Mouse (Mus musculus): ENCODE data around the gene Wnt1.
"Not testable (repeated sequence)": the region's sequence is repeated elsewhere in the genome, so short reads cannot be mapped to it uniquely, and the experiment has no call there.

The Wnt1 gene

GRCm38 (mm10) chr15:98789661-98790535, at the start of gene Wnt1:
Gene Wnt1, plus strand, starts transcription at chr15:98789857.
- DNase-seq (ENCODE audit: low read depth) = no peak

DNA sequence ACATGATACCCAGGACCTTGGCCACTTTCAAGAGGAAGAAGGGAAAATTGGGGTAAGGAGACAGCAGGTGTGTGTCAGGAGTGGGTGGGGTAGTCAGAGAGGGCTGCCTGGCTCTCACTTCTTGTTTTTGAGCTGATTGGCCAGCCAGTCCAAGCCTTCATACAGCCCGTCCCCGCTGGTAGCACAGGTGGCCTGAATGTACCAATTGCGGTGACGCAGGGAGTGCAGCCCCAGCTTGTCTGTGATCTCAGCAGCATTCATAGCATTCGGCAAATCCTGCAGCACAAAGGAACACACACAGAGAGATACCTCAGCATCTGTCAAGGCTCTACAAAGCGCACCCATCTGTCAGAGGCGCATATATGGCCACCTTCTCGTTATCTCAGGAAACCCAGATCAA, 49.4 kb upstream of the Wnt1 start:
- no peak for DNase-seq (ENCODE audit: low read depth)

DNA sequence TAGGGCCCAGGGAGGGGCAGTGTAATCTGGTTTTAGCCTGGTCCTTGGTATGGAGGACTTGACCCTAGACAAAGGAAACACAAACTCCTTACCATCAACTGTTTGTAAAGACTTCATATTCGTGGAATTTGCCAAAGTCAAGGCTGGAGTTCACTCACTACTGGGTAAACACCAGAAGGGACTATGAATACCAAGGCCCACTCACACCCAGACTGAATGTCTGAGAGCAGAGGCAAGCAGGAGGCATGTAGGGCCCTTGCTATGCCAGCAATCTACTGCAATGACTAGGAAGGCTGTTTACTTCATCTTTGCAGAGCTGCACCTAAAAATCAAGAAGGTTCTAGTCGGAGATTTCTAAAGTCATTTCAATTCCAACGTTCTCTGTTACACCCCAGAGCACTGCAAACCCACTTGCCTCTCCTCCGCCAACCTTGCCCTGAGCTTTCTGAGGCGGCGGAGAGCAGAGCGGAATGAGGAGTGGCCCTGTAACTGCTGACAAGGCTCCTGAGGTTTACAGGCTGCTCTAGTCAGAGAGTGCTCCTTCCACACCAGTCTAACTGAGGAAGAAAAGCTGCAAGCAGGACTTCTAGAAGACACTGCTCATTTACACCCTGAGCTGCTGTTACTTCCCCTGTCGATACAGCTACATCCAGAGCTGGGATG, 46.8 kb upstream of the Wnt1 start:
- DNase-seq (ENCODE audit: low read depth) = no peak

GRCm38 (mm10) chr15:98743863-98744262, 45.8 kb upstream of the Wnt1 start:
- not testable (repeated sequence) for DNase-seq (ENCODE audit: low read depth)

DNA sequence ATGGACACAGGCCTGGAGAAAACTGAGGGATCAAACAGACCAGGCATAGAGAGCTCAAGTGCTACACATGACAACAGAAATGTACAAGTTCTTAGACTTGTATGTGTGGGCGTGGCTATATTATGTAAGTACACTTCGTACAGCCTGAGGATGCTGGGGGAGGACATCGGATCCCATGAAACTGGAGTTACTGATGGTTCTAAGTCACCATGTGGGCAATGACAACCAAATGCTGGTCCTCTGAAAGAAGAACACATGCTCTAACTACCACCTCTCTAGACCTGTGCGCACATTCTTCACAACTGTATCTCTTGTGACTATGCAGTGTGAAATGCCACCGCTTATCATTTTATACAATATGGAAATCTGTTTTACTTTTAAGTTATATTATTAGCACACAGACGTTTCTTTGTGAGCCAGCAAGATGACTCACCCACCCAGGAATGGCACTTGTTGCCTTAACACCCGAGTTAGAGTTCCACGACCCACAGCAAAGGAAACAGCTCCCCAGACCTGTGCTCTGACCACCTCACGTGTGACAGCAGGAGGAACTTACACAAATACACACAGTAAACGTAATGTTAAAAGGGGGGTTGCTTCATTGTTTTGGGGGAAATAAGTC, 43.2 kb upstream of the Wnt1 start:
- DNase-seq (ENCODE audit: low read depth) = no peak

DNA sequence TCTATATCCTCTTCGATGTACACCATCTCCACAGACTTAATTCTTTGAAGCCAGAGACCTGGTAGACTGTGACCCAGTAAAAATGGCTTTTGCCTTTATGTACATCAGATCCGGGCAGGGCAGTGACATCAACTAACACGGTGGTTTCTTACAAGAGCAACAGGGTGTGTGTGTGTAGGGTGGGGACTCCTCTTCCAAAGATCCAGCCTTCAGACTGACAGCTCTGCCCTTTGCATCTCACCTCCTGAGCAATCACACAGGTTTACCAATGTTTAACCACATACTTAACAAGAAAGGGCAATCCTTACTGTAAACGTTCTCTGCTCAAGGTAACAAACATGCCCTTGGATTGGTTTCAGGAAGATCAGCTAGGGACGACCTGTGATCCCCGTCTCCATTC, 42.4 kb upstream of the Wnt1 start:
- no peak for DNase-seq (ENCODE audit: low read depth)

DNA sequence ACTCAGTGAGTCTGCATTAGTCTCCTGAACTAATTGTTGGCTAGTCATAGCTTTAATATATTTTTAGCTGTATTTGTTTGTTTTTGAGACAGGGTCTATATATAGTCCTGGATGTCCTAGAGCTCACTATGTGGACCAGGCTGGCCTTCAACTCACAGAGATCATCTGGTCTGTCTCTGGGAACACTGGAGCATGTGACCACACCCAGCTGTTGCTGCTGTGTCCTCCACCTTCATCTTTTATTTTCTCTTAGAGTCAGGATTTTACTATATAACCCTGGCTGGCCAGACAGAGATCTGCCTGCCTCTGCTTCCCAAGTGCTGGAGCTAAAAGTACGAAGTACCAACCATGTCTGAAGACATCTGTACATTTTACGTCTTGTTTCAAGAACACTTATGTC, 40.6 kb upstream of the Wnt1 start:
- DNase-seq (ENCODE audit: low read depth) = no peak

DNA sequence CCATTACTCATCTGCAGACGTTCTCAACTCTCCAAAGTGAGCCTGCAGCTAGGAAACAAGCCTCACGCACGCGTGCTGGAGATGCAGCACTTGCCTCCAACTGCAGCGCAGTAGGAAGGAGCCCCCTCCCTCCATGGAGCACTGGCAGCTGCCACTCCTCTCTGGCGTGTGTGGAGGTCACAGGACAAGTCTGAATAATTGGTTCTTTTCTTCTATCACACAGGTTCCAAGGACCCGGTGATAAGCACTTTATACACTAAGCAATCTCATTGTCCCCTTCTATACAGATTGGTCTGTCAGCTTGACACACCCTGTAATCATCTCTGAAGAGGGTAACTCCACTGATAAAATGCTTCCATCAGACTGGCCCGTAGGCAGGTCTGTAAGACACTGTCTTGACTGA, 36.6 kb upstream of the Wnt1 start:
- peak; percentile 60 for DNase-seq (ENCODE audit: low read depth)

DNA sequence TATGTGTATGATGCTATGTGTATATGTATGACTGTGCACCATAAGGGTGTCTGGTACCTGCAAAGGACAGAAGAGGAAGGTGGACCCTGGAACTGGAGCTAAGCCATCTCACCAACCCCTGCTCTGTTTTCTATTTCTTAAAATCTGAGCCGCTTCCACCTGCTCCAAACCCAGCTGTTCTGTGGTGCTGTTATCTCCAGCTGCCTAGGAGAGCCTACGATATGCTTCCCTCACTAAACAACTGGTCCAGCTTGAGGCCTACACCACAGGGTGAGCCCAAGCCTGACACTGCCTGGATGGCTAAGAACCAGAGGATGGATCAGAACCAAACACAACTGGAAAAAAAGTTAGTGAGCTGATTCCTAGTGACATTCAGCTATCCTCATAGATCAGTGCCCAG, 35.5 kb upstream of the Wnt1 start:
- no peak for DNase-seq (ENCODE audit: low read depth)

- peak; percentile 60 for DNase-seq (ENCODE audit: low read depth)
Observed at GRCm38 (mm10) chr15:98762201-98762621, 27.4 kb upstream of the Wnt1 start.

DNA sequence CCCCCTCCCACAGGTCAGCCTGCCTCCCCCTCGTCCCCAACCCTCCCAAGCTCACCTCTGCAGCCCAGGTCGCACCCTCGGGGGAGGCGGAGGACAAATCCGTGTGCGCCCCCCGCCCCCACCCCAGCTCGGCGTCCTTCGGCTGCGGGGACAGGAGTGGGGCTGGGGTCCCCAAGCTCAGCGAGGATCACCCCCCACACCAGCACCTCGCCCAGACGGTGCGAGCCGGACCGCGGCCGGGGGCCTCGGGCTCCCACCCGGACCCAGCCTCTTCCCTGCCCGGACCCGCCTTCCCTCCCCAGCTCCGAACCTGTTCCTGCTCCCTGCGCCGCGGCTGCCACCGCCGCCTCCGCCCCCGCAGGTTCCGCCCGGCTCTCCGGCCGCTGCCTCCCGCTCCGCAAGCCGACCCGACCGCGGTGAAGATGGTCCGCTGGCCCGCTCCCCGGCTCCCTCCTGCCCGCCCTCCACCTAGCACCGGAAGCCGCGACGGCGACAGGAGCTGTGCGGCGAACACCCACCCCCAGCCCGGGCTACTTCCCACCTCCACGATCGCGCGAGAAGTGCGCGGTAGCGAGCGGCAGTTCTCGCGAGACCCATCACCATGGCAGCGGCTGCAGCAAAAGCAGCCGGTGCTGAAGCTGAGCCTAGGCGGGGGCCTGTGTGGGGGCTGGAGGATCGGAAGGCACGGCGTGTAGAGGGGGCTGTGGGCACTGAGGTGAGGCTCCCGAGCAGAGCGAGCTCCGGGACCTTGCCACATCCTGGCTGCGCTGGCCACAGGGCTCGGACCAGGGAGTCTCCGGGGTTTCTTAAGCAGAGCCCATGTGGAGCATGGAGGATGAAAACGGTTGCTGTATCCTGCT, 26.8 kb upstream of the Wnt1 start, which contains the start of gene Arf3:
TSS of gene Arf3 (minus strand) at position 545 of the 860 bp plus-strand sequence.
- DNase-seq (ENCODE audit: low read depth) = peak; percentile 83

DNA sequence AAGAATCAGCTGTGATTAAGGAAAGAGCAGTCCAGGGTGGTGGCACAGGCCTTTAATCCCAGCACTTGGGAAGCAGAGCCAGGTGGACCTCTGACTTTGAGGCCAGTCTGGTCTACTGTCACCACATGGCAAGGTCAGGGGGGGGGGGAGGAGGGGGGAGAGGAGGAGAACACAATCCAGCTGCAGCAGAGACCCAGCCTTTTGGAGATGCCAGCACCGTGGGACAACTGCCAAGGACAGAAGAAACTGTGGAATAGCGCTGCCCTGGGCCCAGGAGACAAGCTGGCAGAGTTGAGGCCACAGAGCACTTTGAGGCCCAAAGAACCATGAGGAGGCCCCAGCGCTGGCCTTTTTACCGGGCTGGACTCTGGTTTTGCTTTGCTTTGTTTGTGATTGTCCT, 23.7 kb upstream of the Wnt1 start:
- DNase-seq (ENCODE audit: low read depth) = no peak

GRCm38 (mm10) chr15:98768259-98768658, 21.4 kb upstream of the Wnt1 start:
- DNase-seq (ENCODE audit: low read depth) = no peak

DNA sequence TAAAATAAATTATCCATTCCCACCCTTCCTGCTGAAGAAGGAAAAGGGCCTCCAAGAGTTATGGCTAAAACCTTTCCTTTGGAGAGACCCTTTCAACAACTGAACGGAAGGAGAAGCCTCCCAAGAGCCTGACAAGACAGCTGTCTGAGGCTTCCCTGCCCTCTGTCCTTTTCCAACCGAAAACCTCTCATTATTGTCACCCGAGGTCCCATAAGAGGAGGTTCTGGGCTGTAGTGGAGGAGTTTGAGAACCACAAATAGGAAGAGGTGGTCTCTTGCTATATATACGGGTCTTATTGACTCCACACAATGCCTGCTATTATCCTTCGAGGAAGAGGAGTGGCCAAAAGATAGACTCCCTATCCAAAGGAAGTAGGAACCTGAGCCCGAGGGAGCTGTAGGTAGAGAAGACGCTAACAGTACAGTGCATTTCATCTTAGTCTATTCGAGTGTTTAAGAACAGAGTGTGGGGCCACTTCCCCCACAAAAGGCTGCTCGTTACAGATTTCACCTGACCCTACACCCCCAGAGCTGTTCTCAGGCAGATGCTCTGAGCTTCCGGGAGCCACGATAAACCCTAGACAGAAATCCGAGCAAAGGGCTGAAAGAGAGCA, 17.7 kb upstream of the Wnt1 start:
- DNase-seq (ENCODE audit: low read depth) = no peak

DNA sequence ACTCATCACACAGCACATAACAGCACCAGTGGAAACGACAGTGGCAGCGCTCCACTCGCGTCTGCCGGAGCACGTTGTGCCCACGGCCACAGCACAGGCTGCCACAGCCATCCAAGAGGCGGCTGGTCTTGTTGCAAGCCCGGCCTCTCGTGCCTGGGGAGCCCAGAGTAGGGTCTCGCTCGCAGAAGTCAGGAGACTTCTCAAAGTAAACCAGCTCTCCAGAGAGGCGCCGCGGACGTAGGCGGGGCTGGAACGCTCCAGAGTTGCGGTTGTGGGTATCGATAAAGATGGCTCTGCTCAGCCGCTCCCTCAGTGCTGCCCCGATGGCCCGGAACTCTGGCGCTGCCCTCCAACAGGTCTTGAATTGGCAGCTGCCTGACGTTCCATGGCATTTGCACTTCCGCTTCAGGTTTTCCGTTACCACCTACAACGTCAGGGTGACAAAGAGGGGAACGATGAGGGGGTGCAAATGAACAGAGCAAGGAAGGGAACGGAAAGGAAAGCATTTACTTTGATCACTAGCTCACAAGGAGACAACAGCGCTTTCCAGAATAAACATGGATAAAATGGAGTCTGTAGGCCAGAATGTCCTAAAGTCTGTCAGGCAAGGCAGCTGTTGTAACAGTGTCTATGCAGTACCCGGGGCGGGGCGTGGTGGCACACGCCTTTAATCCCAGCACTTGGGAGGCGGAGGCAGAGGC, 17.0 kb upstream of the Wnt1 start:
- peak; percentile 37 for DNase-seq (ENCODE audit: low read depth)

DNA sequence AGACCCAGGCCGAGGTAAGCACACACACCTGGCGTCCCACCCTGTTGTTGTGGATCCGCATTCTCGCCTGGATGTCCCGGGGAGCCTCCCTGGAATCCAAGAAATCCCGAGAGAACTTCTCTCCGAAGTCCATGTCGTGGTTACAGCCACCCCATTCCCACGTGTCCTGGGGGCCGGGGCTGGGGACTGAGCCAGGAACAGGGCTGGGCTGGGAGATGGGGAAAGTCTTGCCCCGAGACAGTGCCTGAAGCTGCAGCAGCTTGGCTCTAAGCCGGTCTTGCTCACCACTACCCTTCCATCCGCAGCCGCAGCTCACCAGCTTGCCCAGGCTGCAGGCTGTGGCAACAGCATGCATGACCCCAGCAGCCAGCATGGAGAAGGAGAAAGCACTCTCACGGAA, 15.6 kb upstream of the Wnt1 start:
- DNase-seq (ENCODE audit: low read depth) = no peak

- no peak for DNase-seq (ENCODE audit: low read depth)
Observed at GRCm38 (mm10) chr15:98775533-98775932, 14.1 kb upstream of the Wnt1 start.

DNA sequence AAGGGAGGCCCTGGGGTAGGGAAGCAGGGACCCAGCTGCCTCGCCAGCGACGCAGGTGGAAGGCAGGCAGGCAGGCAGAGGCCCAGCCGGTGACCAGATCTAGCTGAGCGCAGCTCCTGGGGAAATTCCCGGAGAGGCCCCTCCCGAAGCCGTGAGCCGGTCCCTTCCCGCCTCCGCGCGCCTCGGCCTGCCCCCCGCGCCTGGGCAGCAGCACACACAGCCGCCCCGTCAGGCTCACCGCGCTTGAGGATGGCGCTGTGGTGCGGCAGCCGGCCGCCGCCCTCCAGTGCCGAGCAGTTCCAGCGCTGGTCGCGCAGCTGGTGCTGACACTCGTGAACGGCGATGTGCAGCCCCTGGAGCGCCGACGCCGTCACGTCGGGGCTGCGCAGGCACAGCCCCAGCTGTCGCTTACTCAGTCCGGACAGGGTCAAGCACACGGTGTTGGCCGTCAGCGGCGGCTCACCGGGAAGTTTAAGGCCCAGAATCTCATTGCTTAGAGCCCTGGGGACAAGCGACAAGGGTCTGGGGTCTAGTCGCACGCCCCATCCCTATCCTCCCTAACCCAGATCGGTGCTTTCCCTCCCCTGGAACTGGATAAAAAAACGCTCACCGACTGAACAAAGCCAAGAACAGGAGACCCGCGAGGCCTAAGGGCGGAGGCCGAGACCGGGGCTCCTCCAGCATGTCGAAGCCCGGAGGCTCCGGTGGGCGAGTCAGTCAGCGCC, 13.2 kb upstream of the Wnt1 start:
- DNase-seq (ENCODE audit: low read depth) = no peak

GRCm38 (mm10) chr15:98777005-98777616, 12.5 kb upstream of the Wnt1 start:
- DNase-seq (ENCODE audit: low read depth) = no peak

- no peak for DNase-seq (ENCODE audit: low read depth)
Observed at GRCm38 (mm10) chr15:98777762-98778161, 11.9 kb upstream of the Wnt1 start, which contains the start of gene Wnt10b. Gene Wnt10b, minus strand, starts transcription at chr15:98778150.
